Mouse (Mus musculus): ENCODE measurements around the gene Gpr89.

Gene Gpr89

DNA sequence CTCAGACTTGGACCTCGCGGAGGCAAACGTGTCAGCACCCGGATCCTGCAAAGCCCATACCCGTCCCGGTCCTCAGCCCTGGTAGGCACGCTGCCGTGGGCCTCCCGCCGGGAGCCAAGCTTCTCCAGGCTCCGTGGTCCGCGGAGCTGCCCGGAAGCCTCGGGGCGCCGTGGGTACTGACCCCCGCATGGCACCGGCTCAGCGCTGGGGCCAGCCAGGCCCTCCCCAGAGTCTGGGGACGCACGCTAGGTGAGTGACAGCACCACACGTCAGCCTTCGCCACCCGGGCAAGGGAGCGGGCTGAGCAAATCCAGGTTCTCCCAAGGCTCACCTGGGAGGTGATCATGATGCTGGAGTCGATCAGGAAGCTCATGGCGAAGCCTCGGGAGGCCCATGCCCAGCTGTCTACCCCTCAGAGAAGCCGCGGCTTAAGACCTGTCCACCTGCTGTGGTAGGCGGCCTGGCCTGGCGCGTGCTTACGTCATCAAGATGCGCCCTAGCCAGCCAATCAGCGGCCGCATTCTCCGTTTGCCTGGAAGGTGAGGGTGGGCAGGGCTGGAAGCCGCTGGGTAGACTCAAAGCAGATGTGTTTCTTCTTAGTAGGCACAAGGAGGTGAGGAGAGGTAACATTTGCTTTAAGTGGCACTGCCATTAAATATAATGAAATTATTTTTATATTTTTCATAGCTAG lies at the start of gene Gpr89:
Gene Gpr89, minus strand, starts transcription at position 496 of the 691 bp plus-strand sequence.
- TF ChIP-seq GATA4 (IDR thresholded peaks at IDR 0.05; ENCODE audit: insufficient replicate concordance, low read length): no peak; the same call in 1 of the 2 replicates

DNA sequence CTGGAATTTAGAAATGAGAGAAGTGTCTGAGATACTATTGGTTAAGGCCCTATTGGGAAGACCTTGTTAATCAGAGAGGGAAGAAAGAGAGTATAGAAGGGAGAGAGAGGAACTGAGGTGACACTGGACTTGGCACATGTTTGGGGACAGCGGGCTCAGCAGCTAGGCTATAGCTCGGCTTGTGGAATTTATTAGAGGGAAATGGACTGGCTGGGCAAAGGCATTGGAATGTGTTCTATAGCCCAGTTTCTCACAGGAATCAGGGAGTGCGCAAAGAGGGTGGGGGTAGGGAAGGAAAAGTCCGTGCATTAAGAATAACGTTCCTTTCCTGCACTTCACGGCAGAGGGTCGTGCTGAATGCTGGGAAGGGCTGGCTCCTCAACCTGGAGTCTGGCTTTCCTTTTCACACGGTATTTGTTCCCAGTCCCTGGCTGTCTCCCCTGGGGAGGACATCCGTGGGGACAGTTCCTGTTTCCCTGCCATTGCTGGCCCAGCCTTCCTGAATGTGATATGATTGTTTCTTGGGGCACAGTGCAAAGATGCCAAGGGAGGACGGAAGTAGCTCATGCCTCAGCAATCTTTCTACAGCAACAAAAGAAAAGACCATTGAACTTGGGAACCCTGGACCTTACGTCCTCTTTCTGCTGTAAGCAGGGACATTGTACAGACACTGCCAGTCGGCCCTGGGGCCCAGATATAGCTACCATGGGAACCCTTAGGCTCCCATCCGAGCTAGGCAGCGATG lies 48.5 kb upstream of the Gpr89 start:
- peak; percentile 90; the same call in 1 of the 2 replicates for TF ChIP-seq GATA4 (IDR thresholded peaks at IDR 0.05; ENCODE audit: insufficient replicate concordance, low read length)

GRCm38 (mm10) chr3:96942706-96943105 lies 37.6 kb upstream of the Gpr89 start:
- no peak for TF ChIP-seq GATA4 (IDR thresholded peaks at IDR 0.05; ENCODE audit: insufficient replicate concordance, low read length)

GRCm38 (mm10) chr3:96938738-96939137 lies 33.6 kb upstream of the Gpr89 start:
- no peak for TF ChIP-seq GATA4 (IDR thresholded peaks at IDR 0.05; ENCODE audit: insufficient replicate concordance, low read length)

DNA sequence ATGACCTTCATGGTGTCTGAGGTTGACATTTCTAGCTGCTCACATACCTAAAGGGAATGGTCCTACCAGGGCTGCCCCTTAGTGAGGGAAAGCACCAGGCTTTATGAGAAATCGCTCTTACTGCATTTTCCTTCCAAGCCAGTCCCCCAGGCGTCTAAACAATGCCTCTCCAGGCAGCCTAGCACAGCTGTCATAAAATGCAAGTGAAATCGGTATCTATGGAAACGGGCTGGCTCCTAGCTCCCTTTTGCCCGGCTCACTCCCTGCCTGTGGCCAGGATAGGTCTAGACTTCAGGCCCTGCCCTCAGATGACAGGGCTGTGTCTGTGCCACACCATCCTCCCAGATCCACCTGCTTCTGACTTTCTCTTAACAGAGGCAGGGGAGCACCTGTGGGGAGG lies 32.5 kb upstream of the Gpr89 start:
- no peak for TF ChIP-seq GATA4 (IDR thresholded peaks at IDR 0.05; ENCODE audit: insufficient replicate concordance, low read length)

- TF ChIP-seq GATA4 (IDR thresholded peaks at IDR 0.05; ENCODE audit: insufficient replicate concordance, low read length): no peak
Observed at GRCm38 (mm10) chr3:96936241-96936640, 31.1 kb upstream of the Gpr89 start.

DNA sequence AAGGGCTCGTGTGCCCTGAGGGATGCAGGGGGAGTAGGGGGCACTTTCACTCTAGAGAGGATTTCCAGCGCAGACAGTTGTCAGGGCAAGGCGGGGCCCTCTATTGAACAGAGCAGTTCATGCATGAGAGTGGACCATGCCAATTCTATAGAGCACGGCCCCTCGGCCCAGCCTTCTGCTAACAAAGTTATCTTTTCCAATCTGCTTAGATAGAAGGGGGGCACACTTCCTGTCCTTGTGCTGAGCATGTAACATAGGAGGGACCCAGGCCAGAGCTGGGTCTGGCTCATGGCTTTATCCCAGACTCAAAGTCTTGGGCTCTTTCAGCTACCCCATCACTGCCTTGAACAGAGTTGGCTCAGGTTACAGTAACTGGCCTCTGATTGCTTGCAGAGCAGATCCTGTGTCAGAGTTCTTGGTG lies 26.1 kb upstream of the Gpr89 start:
- TF ChIP-seq GATA4 (IDR thresholded peaks at IDR 0.05; ENCODE audit: insufficient replicate concordance, low read length): no peak

DNA sequence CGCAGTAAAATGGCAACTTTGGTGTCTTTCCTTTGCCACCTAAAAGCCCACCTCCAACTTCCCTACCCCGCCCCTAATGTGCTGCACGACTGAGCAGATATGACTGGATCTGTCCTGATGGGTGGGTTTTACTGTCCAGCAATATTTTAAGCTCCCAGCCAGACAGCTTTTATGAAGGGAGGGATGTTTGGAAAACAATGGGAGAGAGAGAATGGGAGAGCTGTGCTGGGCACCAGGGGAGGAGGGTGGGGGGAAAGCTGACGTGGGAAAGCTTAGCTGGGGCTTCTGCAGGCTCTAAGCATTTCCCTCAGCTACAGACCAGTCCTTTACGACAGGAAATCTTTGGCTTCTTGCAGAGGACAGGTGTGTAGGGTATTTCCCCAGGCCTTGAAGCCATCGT lies 20.8 kb upstream of the Gpr89 start, which contains the start of gene Gja8:
Gene Gja8, minus strand, starts transcription at position 101 of the 400 bp plus-strand sequence.
- no peak for TF ChIP-seq GATA4 (IDR thresholded peaks at IDR 0.05; ENCODE audit: insufficient replicate concordance, low read length)

DNA sequence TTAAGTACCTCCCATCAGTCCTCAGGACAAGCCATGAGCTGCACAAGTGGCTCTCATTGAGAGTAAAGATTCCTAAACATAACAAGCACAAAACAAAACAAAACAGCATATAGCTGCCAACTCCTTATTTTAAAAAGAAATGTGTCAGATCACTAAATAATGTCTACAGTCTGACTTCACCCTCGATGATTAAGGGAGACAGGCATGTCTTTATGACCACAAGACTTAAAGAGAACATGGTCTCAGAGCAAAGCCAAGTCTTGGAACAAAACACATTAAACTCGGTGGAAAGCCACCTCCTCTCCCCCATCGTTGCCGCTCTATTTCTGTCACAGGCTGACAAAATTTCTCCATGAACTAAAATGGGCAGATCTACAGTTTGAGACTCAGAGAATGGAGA lies 19.5 kb upstream of the Gpr89 start:
- no peak for TF ChIP-seq GATA4 (IDR thresholded peaks at IDR 0.05; ENCODE audit: insufficient replicate concordance, low read length)

DNA sequence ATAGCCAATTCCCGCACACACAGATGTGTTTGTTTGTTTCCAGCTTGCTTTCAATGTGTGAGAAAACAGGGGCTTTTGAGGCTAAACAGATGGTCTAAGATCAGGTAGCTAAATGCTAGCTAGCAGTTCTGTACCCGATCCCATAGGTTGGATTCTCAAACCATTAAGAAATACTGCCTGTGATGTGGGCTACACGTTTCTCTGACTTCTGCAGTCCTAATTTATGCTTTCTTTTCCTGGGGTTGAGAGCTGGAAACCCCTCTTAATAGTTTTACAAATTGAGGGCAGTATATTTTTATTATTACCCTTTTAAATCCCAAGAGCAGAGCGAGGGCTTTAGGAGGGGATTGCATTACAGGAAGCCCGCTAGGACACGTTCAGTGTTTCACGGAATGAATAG lies 15.8 kb upstream of the Gpr89 start:
- TF ChIP-seq GATA4 (IDR thresholded peaks at IDR 0.05; ENCODE audit: insufficient replicate concordance, low read length): no peak

DNA sequence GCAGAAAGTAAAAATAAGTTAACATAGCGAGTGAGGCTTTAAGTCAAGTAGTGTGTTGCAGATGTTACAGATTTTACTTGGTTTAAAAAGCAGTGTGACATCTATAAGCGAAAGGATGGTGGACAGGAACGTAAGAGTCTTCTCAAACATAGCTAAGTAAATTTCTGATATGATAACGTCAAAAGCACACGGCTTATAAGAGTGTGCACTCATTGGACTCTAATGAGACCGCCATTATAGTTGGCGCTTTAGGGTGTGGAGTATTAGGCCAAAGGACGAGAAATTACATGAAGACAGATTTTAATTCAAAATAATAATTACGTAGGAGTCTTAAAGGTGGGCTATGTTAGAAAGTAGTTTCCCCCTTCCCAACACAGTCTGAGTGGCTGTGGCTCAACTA lies 446 bp upstream of the Gpr89 start:
- no peak for TF ChIP-seq GATA4 (IDR thresholded peaks at IDR 0.05; ENCODE audit: insufficient replicate concordance, low read length)

GRCm38 (mm10) chr3:96904393-96904792 lies 753 bp downstream of the Gpr89 start, which contains the start of gene Gja5:
Gja5 (plus strand) TSS chr3:96904693.
- TF ChIP-seq GATA4 (IDR thresholded peaks at IDR 0.05; ENCODE audit: insufficient replicate concordance, low read length): no peak

- TF ChIP-seq GATA4 (IDR thresholded peaks at IDR 0.05; ENCODE audit: insufficient replicate concordance, low read length): no peak
Observed at GRCm38 (mm10) chr3:96902336-96902999, 2.7 kb downstream of the Gpr89 start.

DNA sequence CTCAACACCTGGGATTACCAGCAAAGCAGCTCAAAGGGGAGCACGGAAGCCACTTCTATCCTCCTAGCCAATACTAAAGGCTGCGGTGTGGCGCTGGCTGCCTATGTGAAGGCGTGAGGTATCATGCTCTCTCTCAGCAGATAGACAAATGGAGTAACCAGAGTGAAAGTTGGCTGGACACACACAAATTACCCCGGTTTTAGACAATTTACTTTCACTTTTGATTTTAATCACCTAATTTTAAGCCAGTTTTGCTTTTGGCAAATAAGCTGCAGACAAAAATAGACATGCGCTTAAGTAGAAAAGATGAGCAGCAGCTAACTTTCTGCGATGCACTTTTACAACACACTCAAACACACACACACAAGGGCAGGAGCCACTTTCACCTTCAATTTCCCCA lies 21.5 kb downstream of the Gpr89 start:
- TF ChIP-seq GATA4 (IDR thresholded peaks at IDR 0.05; ENCODE audit: insufficient replicate concordance, low read length): no peak

DNA sequence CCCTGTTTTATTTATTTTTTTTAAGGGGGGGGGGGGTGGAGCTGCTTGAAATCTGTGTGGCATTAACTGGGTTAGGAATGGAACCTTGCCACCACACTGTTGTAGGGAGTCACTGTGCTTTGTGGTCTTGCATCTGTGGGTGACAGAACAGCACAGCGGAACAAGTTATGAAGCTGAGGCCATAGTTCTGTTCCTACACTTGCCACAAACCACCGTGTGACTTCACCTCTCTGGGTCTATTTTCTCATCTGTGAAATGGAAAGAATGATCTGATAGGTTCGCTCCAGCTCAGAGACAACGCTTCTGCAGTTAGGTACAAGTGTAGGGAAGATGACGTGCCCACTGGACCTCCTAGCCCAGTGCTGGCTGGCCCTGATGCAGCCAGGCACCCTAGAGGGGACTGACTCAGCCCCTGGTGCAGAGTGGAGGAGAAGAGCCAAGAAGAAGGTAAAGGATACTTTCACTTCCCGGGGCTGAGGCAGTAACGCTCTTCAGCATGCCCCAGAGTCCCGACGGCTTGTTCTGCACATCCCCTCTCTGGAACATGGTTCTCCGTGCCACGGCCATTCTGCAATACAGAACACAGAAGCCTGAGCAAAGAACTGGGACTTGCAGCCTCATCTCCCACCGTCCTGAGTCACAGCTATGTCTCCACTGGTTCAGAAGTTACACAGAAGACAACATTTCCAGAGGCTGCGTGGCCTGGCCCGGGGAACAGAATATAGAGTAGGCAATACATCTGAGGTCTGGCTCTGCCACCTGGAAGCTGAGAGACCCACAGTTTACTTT lies 22.9 kb downstream of the Gpr89 start:
- no peak for TF ChIP-seq GATA4 (IDR thresholded peaks at IDR 0.05; ENCODE audit: insufficient replicate concordance, low read length)

All from liver, adult (tissue).